Mouse (Mus musculus) ES-E14 (cell line): ENCODE measurements around the gene Abcg1. TPM values are rescaled to one million over a fixed set of nuclear protein-coding genes. Genes with fewer than 3 reads are reported as not detected.

Experiments used
- DNase-seq: peaks from one replicate; pipeline ENCODE4 v3.0.0-alpha.2; 2013; ENCODE audit warnings: low read depth, low spot score
- H3K27ac ChIP-seq: 2 replicates; pipeline ENCODE4 v1.5.1; 2012; ENCODE audit warnings: low read depth, mild to moderate bottlenecking, low read length, moderate library complexity, mixed read lengths; ENCODE audit not compliant: poor library complexity, insufficient read depth, severe bottlenecking
- H3K36me3 ChIP-seq: 2 replicates; pipeline ENCODE4 v1.6.1; 2012; ENCODE audit warnings: mild to moderate bottlenecking, low read length, moderate library complexity, mixed read lengths; ENCODE audit not compliant: control insufficient read depth, poor library complexity, insufficient read depth, severe bottlenecking
- H3K4me1 ChIP-seq, 2 experiments: fragments of 150-350 bp in 1 of 2; sonication (generic) in 1 of 2; 2 replicates each; pipeline ENCODE4 v1.6.1; 2012; ENCODE audit warnings: low read length in 2 of 2, mild to moderate bottlenecking in 1 of 2, mixed read lengths in 1 of 2; ENCODE audit not compliant: control insufficient read depth in 2 of 2, insufficient read depth in 2 of 2, poor library complexity in 1 of 2
- H3K4me3 ChIP-seq, 2 experiments: fragments of 150-350 bp in 1 of 2; sonication (generic) in 1 of 2; 2 replicates each; pipeline ENCODE4 v1.5.1; 2012; ENCODE audit warnings: low read length in 2 of 2, low read depth in 1 of 2, mild to moderate bottlenecking in 1 of 2, mixed read lengths in 1 of 2; ENCODE audit not compliant: insufficient read depth in 1 of 2, poor library complexity in 1 of 2, severe bottlenecking in 1 of 2
- H3K9ac ChIP-seq: 2 replicates; pipeline ENCODE4 v1.6.1; 2012; ENCODE audit warnings: low read depth, mild to moderate bottlenecking, low read length, mixed read lengths; ENCODE audit not compliant: poor library complexity, insufficient read depth, severe bottlenecking
- H3K9me3 ChIP-seq: fragments of 150-350 bp; sonication (generic); 2 replicates; pipeline ENCODE4 v1.6.1; 2012; ENCODE audit warnings: low read depth, mild to moderate bottlenecking, low read length; ENCODE audit not compliant: control insufficient read depth, insufficient read depth
- CHD2 ChIP-seq: IDR thresholded peaks from 2 replicates; pipeline ENCODE4 v1.6.1; 2014; ENCODE audit warnings: mild to moderate bottlenecking, low read depth, low read length, inconsistent platforms
- HCFC1 ChIP-seq: IDR thresholded peaks from 2 replicates; pipeline ENCODE4 v1.6.1; 2012; ENCODE audit warnings: low read length, inconsistent platforms, borderline replicate concordance; ENCODE audit not compliant: insufficient read depth
- MAFK ChIP-seq: IDR thresholded peaks from 2 replicates; pipeline ENCODE4 v1.6.1; 2014; ENCODE audit warnings: mild to moderate bottlenecking, low read depth, low read length, inconsistent platforms; ENCODE audit not compliant: insufficient read depth
- ZC3H11A ChIP-seq: IDR thresholded peaks from 2 replicates; pipeline ENCODE4 v1.6.1; 2012; ENCODE audit warnings: low read depth, mild to moderate bottlenecking, inconsistent platforms, low read length, borderline replicate concordance
- ZNF384 ChIP-seq: IDR thresholded peaks from 2 replicates; pipeline ENCODE4 v1.6.1; 2012; ENCODE audit warnings: low read depth, low read length, inconsistent platforms
- in situ Hi-C, 2 experiments: fragments of 600-800 bp; cut with MboI; formaldehyde crosslinking; loops; one replicate each; pipeline ENCODE4 v1.15.1; 2025; ENCODE audit warnings: low sequenced_read_pairs in 2 of 2, inconsistent platforms in 1 of 2; ENCODE audit not compliant: unreplicated experiment in 2 of 2
- total RNA-seq: library from RNA; depleted of rRNA; stranded (reverse); fragments of 300-350 nt; gene quantifications from 2 replicates; pipeline ENCODE4 v1.2.3, GENCODE M21; 2012

The Abcg1 gene
- total RNA-seq, 1 experiment, result 9.3 TPM

GRCm38 (mm10) chr17:31136291-31136690 lies 78.8 kb downstream of the Abcg1 start:
- no peak for TF ChIP-seq ZC3H11A
- TF ChIP-seq ZNF384, result no peak
- no peak for TF ChIP-seq CHD2
- no peak for TF ChIP-seq HCFC1
- TF ChIP-seq MAFK, result no peak
- no peak for DNase-seq
- Histone ChIP-seq H3K36me3 (no peaks in the 10 kb centered on the region), H3K9me3 (no peaks in the 10 kb centered on the region), H3K27ac (no peak overlapping the region), H3K9ac (no peak overlapping the region), H3K4me1 (peaks cover 0 to 3% of the 10 kb centered on the region in 2 experiments; a peak in 1 of 4 replicates), H3K4me3 (no peak overlapping the region)
- in situ Hi-C loops, result no loop called here

- H3K36me3 ChIP-seq, result no peaks in the 10 kb centered on the region
- TF ChIP-seq ZNF384, result no peak
- no peak for TF ChIP-seq HCFC1
- TF ChIP-seq CHD2, result no peak
- no peak for TF ChIP-seq ZC3H11A
- TF ChIP-seq MAFK, result no peak
- H3K4me3 ChIP-seq, result no peak overlapping the region
- peaks cover 0 to 3% of the 10 kb centered on the region in 2 experiments; a peak in 1 of 4 replicates for H3K4me1 ChIP-seq
- DNase-seq, result no peak
- in situ Hi-C loops, result no loop called here
- H3K9ac ChIP-seq, result no peak overlapping the region
- H3K9me3 ChIP-seq, result no peaks in the 10 kb centered on the region
- no peak overlapping the region for H3K27ac ChIP-seq
Measured at GRCm38 (mm10) chr17:31136821-31137220, 79.3 kb downstream of the Abcg1 start.

- no peak overlapping the region for H3K27ac ChIP-seq
- no peak overlapping the region for H3K4me3 ChIP-seq
- in situ Hi-C loops, result no loop called here
- TF ChIP-seq CHD2 (no peak), ZNF384 (no peak), MAFK (no peak), ZC3H11A (peak; percentile 48; the same call in 1 of the 2 replicates), HCFC1 (no peak)
- H3K36me3 ChIP-seq, result no peaks in the 10 kb centered on the region
- H3K9ac ChIP-seq, result no peak overlapping the region
- peaks cover 0 to 3% of the 10 kb centered on the region in 2 experiments; a peak in 1 of 4 replicates for H3K4me1 ChIP-seq
- DNase-seq, result peak; percentile 49
- H3K9me3 ChIP-seq, result no peaks in the 10 kb centered on the region
Measured at GRCm38 (mm10) chr17:31138398-31138797, 80.9 kb downstream of the Abcg1 start.

GRCm38 (mm10) chr17:31142116-31142515 lies 84.6 kb downstream of the Abcg1 start:
- no peak for DNase-seq
- H3K9me3 ChIP-seq, result no peaks in the 10 kb centered on the region
- in situ Hi-C loops, result no loop called here
- H3K36me3 ChIP-seq, result no peaks in the 10 kb centered on the region
- H3K4me1 ChIP-seq, result peaks cover 0 to 6% of the 10 kb centered on the region in 2 experiments; a peak in 1 of 4 replicates
- TF ChIP-seq CHD2 (no peak), MAFK (no peak), ZNF384 (no peak), ZC3H11A (no peak), HCFC1 (no peak)
- no peak overlapping the region for H3K4me3 ChIP-seq
- H3K27ac ChIP-seq, result no peak overlapping the region
- H3K9ac ChIP-seq, result no peak overlapping the region
